Mouse (Mus musculus): Measurements from ENCODE around the gene Hoxb4.
A peak's percentile ranks its signal among the peaks of the same experiment; 100 is the strongest.

Gene Hoxb4

DNA sequence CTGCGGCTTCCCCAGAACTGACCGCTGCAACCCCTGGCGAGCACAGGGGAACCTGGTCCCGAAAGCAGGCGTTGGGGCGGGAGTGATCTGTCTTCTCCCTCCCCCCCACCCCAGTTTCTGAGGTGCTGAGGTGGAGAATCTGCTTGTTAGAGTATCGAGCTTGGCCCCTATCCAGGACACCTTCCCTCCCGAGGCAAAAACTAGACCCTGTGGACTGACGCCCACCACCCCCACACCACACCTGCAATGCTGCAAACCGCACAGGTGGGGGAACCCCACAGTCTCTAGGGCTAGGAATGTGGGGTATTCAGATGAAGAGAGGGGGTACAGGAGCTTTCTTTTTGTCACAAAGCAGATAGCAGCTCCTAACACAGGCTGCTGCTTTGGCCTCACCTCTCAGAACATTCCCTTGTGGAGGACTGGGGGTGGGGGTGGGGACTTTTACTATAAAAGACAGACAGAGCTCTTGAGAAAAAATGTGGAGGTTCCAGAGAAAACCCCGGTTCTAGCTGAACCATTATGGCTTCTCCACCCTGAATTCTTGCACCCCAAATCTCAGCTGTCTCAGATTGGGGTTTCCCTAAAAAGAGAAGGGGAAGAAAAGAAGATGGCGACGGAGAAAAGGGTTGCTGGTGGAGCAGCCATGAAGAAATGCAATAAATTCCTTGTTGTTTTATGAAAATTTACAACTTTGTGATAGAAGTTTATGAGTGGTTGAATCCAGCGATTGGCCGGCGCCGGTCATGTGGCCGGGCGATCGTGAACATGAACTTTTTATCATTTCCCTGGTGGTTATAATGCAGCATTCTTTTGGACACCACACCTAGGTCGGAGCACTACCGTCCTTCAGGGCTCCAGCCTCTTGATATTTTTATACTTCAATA lies 26.1 kb upstream of the Hoxb4 start, which contains the start of gene Hoxb6:
TSS of gene Hoxb6 (plus strand) at position 796 of the 884 bp plus-strand sequence.
- no peak for DNase-seq (ENCODE audit: low read depth, low spot score)
- peaks cover 6% of the 10 kb centered on the region for H3K27me3 ChIP-seq (ENCODE audit: control insufficient read depth, insufficient read depth, low read length, poor library complexity, severe bottlenecking)
- H3K36me3 ChIP-seq (ENCODE audit: control insufficient read depth, insufficient read depth, low read length, poor library complexity, severe bottlenecking): no peaks in the 10 kb centered on the region

- no peaks in the 10 kb centered on the region for H3K36me3 ChIP-seq (ENCODE audit: control insufficient read depth, insufficient read depth, low read length, poor library complexity, severe bottlenecking)
Observed at GRCm38 (mm10) chr11:96292565-96293301, 25.3 kb upstream of the Hoxb4 start.

DNA sequence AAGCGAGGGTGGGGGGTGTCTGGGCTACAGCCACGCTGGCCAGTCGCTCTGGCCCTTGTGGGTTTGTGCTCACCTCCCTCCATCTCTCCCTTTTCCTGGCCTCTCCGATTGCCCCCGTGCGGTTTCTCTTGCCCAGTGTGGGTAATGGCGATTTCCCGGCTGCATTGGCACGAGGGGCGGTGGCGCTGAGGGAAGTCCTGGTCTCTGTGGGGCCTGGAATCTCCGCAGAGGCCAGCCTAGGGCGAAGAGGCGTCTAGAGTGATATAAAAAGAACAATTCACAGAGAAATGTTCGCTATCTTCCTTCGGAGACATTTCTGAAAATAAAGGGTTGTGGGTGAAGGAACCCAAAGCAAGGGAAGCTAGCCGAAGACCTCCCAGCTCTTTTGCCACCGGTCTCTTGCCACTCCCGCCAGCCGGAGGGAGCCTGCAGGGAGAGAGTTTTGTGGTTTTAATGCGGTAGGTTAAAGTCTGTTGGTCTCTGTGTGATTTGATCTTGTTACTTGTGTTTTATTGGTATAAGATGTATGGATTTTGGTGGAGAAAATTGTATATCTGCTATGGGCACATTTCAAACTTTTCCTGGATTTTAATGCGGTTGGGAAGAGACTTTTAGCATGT lies 24.7 kb upstream of the Hoxb4 start:
- H3K27me3 ChIP-seq (ENCODE audit: control insufficient read depth, insufficient read depth, low read length, poor library complexity, severe bottlenecking): peaks cover 6% of the 10 kb centered on the region; the same call in 1 of the 2 replicates
- no peaks in the 10 kb centered on the region for H3K36me3 ChIP-seq (ENCODE audit: control insufficient read depth, insufficient read depth, low read length, poor library complexity, severe bottlenecking)
- DNase-seq (ENCODE audit: low read depth, low spot score): no peak

More at GRCm38 (mm10) chr11:96292565-96293301, 25.3 kb upstream of the Hoxb4 start:
- peaks cover 6% of the 10 kb centered on the region; the same call in 1 of the 2 replicates for H3K27me3 ChIP-seq (ENCODE audit: control insufficient read depth, insufficient read depth, low read length, poor library complexity, severe bottlenecking)
- DNase-seq (ENCODE audit: low read depth, low spot score): peak; percentile 43

GRCm38 (mm10) chr11:96294245-96295091 lies 23.6 kb upstream of the Hoxb4 start:
- H3K27me3 ChIP-seq (ENCODE audit: control insufficient read depth, insufficient read depth, low read length, poor library complexity, severe bottlenecking): peaks cover 6% of the 10 kb centered on the region; the same call in 1 of the 2 replicates
- peak; percentile 86 for DNase-seq (ENCODE audit: low read depth, low spot score)
- H3K36me3 ChIP-seq (ENCODE audit: control insufficient read depth, insufficient read depth, low read length, poor library complexity, severe bottlenecking): no peaks in the 10 kb centered on the region

GRCm38 (mm10) chr11:96295092-96295835 lies 22.8 kb upstream of the Hoxb4 start:
- Histone ChIP-seq H3K36me3 (ENCODE audit: control insufficient read depth, insufficient read depth, low read length, poor library complexity, severe bottlenecking) (no peaks in the 10 kb centered on the region), H3K27me3 (ENCODE audit: control insufficient read depth, insufficient read depth, low read length, poor library complexity, severe bottlenecking) (peaks cover 8% of the 10 kb centered on the region; the same call in 1 of the 2 replicates)
- no peak for DNase-seq (ENCODE audit: low read depth, low spot score)

- DNase-seq (ENCODE audit: low read depth, low spot score): no peak
- Histone ChIP-seq H3K27me3 (ENCODE audit: control insufficient read depth, insufficient read depth, low read length, poor library complexity, severe bottlenecking) (peaks cover 8% of the 10 kb centered on the region; the same call in 1 of the 2 replicates), H3K36me3 (ENCODE audit: control insufficient read depth, insufficient read depth, low read length, poor library complexity, severe bottlenecking) (no peaks in the 10 kb centered on the region)
Observed at GRCm38 (mm10) chr11:96296997-96297396, 21.1 kb upstream of the Hoxb4 start.

- no peak for DNase-seq (ENCODE audit: low read depth, low spot score)
- Histone ChIP-seq H3K36me3 (ENCODE audit: control insufficient read depth, insufficient read depth, low read length, poor library complexity, severe bottlenecking) (no peaks in the 10 kb centered on the region), H3K27me3 (ENCODE audit: control insufficient read depth, insufficient read depth, low read length, poor library complexity, severe bottlenecking) (peaks cover 8% of the 10 kb centered on the region; the same call in 1 of the 2 replicates)
Observed at GRCm38 (mm10) chr11:96297428-96297827, 20.6 kb upstream of the Hoxb4 start.

DNA sequence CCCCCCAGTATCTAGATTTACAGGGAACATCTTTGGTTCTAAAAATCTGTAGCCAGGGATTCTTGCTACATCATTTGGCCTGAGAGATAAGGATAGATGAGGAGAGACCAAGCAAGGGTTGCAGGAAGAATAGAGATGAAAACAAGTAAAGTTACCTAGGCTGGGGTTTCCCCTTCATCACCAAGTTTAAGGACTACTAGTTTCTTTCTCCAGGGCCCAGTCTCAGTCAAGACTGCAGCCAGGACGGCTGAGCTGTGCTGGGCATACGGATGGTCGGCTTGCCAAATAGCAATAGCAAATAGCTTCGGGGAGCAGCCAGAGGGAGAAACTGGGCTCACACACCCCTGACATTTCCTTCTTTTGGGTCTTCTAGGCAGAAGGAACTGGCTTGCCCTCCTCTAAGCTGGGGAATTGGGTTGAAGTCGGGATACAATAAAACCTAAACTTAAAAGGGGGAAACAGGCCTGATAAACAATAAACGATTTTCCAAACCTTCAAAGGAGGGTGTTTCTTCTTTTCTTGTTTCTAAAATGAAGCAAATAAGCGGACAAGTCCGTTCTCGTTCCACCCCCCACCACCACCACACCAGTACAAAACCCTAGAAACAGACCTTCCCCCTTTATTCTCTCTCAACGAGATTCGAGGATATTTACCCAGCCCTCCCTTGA lies 20.0 kb upstream of the Hoxb4 start:
- H3K27me3 ChIP-seq (ENCODE audit: control insufficient read depth, insufficient read depth, low read length, poor library complexity, severe bottlenecking): peaks cover 5% of the 10 kb centered on the region; the same call in 1 of the 2 replicates
- DNase-seq (ENCODE audit: low read depth, low spot score): no peak
- H3K36me3 ChIP-seq (ENCODE audit: control insufficient read depth, insufficient read depth, low read length, poor library complexity, severe bottlenecking): no peaks in the 10 kb centered on the region

DNA sequence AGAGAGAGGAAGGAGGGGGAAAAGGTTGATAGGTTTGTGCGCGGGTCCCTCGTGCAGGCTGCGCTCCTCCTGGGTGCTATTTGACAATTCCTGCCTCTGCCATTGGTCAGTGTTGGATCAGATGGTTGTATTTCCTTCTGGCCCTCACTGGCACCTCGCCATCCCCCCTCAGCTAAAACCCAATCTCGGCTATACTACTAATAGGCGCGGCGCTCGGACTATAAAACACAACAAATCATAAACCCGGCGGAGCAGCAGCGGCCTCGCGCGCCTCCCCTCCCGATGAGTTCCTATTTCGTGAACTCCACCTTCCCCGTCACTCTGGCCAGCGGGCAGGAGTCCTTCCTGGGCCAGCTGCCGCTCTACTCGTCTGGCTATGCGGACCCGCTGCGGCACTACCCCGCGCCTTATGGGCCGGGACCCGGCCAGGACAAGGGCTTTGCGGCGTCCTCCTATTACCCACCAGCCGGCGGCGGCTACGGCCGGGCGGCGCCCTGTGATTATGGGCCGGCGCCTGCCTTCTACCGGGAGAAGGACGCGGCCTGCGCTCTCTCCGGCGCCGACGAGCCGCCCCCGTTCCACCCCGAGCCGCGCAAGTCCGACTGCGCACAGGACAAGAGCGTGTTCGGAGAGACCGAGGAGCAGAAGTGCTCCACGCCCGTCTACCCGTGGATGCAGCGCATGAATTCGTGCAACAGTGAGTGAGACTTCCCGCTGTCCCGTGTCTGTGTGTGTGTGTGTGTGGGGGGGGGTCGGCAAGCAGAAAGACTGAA lies 19.0 kb upstream of the Hoxb4 start:
- H3K36me3 ChIP-seq (ENCODE audit: control insufficient read depth, insufficient read depth, low read length, poor library complexity, severe bottlenecking): no peaks in the 10 kb centered on the region
- DNase-seq (ENCODE audit: low read depth, low spot score): no peak
- H3K27me3 ChIP-seq (ENCODE audit: control insufficient read depth, insufficient read depth, low read length, poor library complexity, severe bottlenecking): peaks cover 2% of the 10 kb centered on the region; the same call in 1 of the 2 replicates

GRCm38 (mm10) chr11:96299781-96300180 lies 18.3 kb upstream of the Hoxb4 start:
- peaks cover 2% of the 10 kb centered on the region; the same call in 1 of the 2 replicates for H3K27me3 ChIP-seq (ENCODE audit: control insufficient read depth, insufficient read depth, low read length, poor library complexity, severe bottlenecking)
- DNase-seq (ENCODE audit: low read depth, low spot score): no peak
- no peaks in the 10 kb centered on the region for H3K36me3 ChIP-seq (ENCODE audit: control insufficient read depth, insufficient read depth, low read length, poor library complexity, severe bottlenecking)

- Histone ChIP-seq H3K27me3 (ENCODE audit: control insufficient read depth, insufficient read depth, low read length, poor library complexity, severe bottlenecking) (peaks cover 2% of the 10 kb centered on the region; the same call in 1 of the 2 replicates), H3K36me3 (ENCODE audit: control insufficient read depth, insufficient read depth, low read length, poor library complexity, severe bottlenecking) (no peaks in the 10 kb centered on the region)
- DNase-seq (ENCODE audit: low read depth, low spot score): no peak
Observed at GRCm38 (mm10) chr11:96300354-96301063, 17.6 kb upstream of the Hoxb4 start.

GRCm38 (mm10) chr11:96301064-96301431 lies 17.0 kb upstream of the Hoxb4 start:
- peaks cover 2% of the 10 kb centered on the region; the same call in 1 of the 2 replicates for H3K27me3 ChIP-seq (ENCODE audit: control insufficient read depth, insufficient read depth, low read length, poor library complexity, severe bottlenecking)
- H3K36me3 ChIP-seq (ENCODE audit: control insufficient read depth, insufficient read depth, low read length, poor library complexity, severe bottlenecking): no peaks in the 10 kb centered on the region
- DNase-seq (ENCODE audit: low read depth, low spot score): no peak
